Mouse (Mus musculus) cerebellum, postnatal 14 days (tissue): Measurements from ENCODE around the gene Stat5a.

Source experiments
- DNase-seq, 2 experiments: peaks; one replicate each; pipeline ENCODE4 v3.0.0; 2021; ENCODE audit warnings: mixed read lengths in 2 of 2

The Stat5a gene

GRCm38 (mm10) chr11:100861335-100861734 is 2.2 kb downstream of the Stat5a start:
- no peak for DNase-seq

- no peak for DNase-seq
Measured at GRCm38 (mm10) chr11:100861836-100862235, 2.7 kb downstream of the Stat5a start.

- no peak for DNase-seq
Measured at GRCm38 (mm10) chr11:100863141-100863540, 4.0 kb downstream of the Stat5a start.

- DNase-seq: no peak
Measured at GRCm38 (mm10) chr11:100865618-100866017, 6.5 kb downstream of the Stat5a start.

- peak; percentile 56 to 63 for DNase-seq
Measured at GRCm38 (mm10) chr11:100870256-100870967, 11.3 kb downstream of the Stat5a start.

- DNase-seq: no peak
Measured at GRCm38 (mm10) chr11:100870968-100871350, 11.8 kb downstream of the Stat5a start.

- no peak for DNase-seq
Measured at GRCm38 (mm10) chr11:100875761-100876160, 16.6 kb downstream of the Stat5a start.

- no peak for DNase-seq
Measured at GRCm38 (mm10) chr11:100879321-100880078, 20.3 kb downstream of the Stat5a start.

GRCm38 (mm10) chr11:100883640-100884039 is 24.5 kb downstream of the Stat5a start:
- DNase-seq: no peak

- no peak for DNase-seq
Measured at GRCm38 (mm10) chr11:100885472-100885871, 26.3 kb downstream of the Stat5a start.

- DNase-seq: no peak
Measured at GRCm38 (mm10) chr11:100886188-100886740, 27.1 kb downstream of the Stat5a start.

GRCm38 (mm10) chr11:100887236-100887635 is 28.1 kb downstream of the Stat5a start:
- DNase-seq: no peak

- DNase-seq: no peak
Measured at GRCm38 (mm10) chr11:100887764-100888163, 28.6 kb downstream of the Stat5a start.

GRCm38 (mm10) chr11:100888348-100888820 is 29.2 kb downstream of the Stat5a start:
- DNase-seq: no peak

- peak; percentile 47 to 66 for DNase-seq
Measured at GRCm38 (mm10) chr11:100890481-100890880, 31.3 kb downstream of the Stat5a start.

- DNase-seq: no peak
Measured at GRCm38 (mm10) chr11:100891256-100892123, 32.3 kb downstream of the Stat5a start.

- DNase-seq: no peak
Measured at GRCm38 (mm10) chr11:100892435-100892834, 33.3 kb downstream of the Stat5a start.

- peak; percentile 92 to 97 for DNase-seq
Measured at GRCm38 (mm10) chr11:100893482-100893881, 34.3 kb downstream of the Stat5a start.

GRCm38 (mm10) chr11:100894146-100894918 is 35.2 kb downstream of the Stat5a start:
- DNase-seq: peak in 1 of 2 experiments; percentile 46

GRCm38 (mm10) chr11:100896078-100896477 is 36.9 kb downstream of the Stat5a start:
- DNase-seq: peak; percentile 70

- DNase-seq: peak; percentile 80 to 88
Measured at GRCm38 (mm10) chr11:100897294-100898231, 38.4 kb downstream of the Stat5a start.
